Comparison of ENCODE assay signal across 8 mouse cellular contexts in the genomic region with DNA sequence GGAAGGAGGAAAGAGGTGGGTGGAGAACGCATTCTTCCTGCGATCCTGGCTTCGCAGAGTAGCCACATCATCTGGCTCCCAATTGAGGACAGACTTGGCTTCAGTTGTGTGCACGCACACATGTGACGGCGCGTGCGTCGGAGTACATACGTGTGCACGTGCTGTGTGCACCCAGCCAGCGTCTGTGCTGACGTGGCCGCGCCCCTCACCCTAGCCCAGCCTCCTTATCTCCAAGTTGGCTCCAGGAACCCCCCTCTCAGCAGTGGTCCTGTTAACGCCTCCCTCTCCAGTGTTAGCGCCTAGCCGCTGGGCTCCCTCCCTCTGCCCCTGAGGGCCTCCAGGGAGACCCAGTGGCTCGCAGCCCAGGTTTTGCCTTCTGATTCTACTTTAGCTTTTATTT.
DNase-seq lines count a peak whose midpoint lies in the region; ATAC-seq and TF ChIP-seq lines count a peak whose summit lies in the region.

No protein-coding gene starts in this region.

- no peaks in the 10 kb centered on the region for H3K36me3 ChIP-seq in heart, embryonic 13.5 days
- H3K36me3 ChIP-seq in kidney, embryonic 16.5 days (ENCODE audit: insufficient read depth, low read length): no peaks in the 10 kb centered on the region

- H3K4me1 ChIP-seq in heart, embryonic 13.5 days: peaks cover 30% of the 10 kb centered on the region
- H3K4me1 ChIP-seq in kidney, embryonic 16.5 days (ENCODE audit: insufficient read depth, low read length): peaks cover 49% of the 10 kb centered on the region
- H3K4me1 ChIP-seq in lung, adult 2 months (ENCODE audit: control insufficient read depth, insufficient read depth, low read length): peaks cover 3% of the 10 kb centered on the region; the same call in 1 of the 2 replicates

- under 1% methylated on average over 19 of the region's 19 CpGs for WGBS in heart, embryonic 13.5 days
- 2% methylated on average over 19 of the region's 19 CpGs for WGBS in kidney, embryonic 16.5 days
- 5% methylated on average over 19 of the region's 19 CpGs for WGBS in lung, adult 2 months

- no peak for TF ChIP-seq CTCF in lung, adult 2 months (IDR thresholded peaks at IDR 0.05; ENCODE audit: insufficient read depth, low read length)

- no peaks in the 10 kb centered on the region for H3K9me3 ChIP-seq in heart, embryonic 13.5 days
- no peaks in the 10 kb centered on the region for H3K9me3 ChIP-seq in kidney, embryonic 16.5 days (ENCODE audit: low read length)

- TF ChIP-seq POLR2A in lung, adult 2 months (IDR thresholded peaks at IDR 0.05; ENCODE audit: borderline replicate concordance, extremely low read depth, low read depth, low read length): peak; percentile 34; the same call in 1 of the 2 replicates

- H3K27me3 ChIP-seq in heart, embryonic 13.5 days (replicated peaks): peaks cover 33% of the 10 kb centered on the region
- H3K27me3 ChIP-seq in kidney, embryonic 16.5 days (ENCODE audit: insufficient read depth, low read length): peaks cover 4% of the 10 kb centered on the region; the same call in 1 of the 2 replicates

- peak overlapping the region; percentile 88 for H3K27ac ChIP-seq in heart, embryonic 13.5 days (replicated peaks)
- peak overlapping the region; percentile 73 for H3K27ac ChIP-seq in kidney, embryonic 16.5 days (ENCODE audit: low read length)

- 0 out of 2 replicates have a peak, but pooled peaks have one; percentile 45 for ATAC-seq in heart, embryonic 13.5 days (ENCODE audit: extremely low read depth, insufficient number of reproducible peaks, low FRiP score, low TSS enrichment)
- peak; percentile 76 for ATAC-seq in kidney, embryonic 16.5 days (ENCODE audit: low FRiP score, low TSS enrichment)
- no peak for ATAC-seq in erythroblast, adult 5-6 weeks (replicated peaks; ENCODE audit: low FRiP score, poor library complexity, severe bottlenecking)

- H3K4me3 ChIP-seq in heart, embryonic 13.5 days: peak overlapping the region; percentile 33
- H3K4me3 ChIP-seq in kidney, embryonic 16.5 days (ENCODE audit: low read length): peak overlapping the region; percentile 29
- H3K4me3 ChIP-seq in lung, adult 2 months (replicated peaks; ENCODE audit: extremely low read depth, low read depth, low read length): peak overlapping the region; percentile 35

- DNase-seq in brain, embryonic 18.5 days (ENCODE audit: low read depth, low spot score): peak; percentile 43
- DNase-seq in fibroblast of lung, adult 2 months (ENCODE audit: low read depth): peak; percentile 82
- DNase-seq in lung, adult 2 months: peak; percentile 28
- DNase-seq in ovary, postnatal 10 days (ENCODE audit: low spot score): peak; percentile 69
- DNase-seq in spleen, adult 18-20 months: no peak

- peak overlapping the region; percentile 66 for H3K4me2 ChIP-seq in heart, embryonic 13.5 days
- H3K4me2 ChIP-seq in kidney, embryonic 16.5 days (replicated peaks; ENCODE audit: low read depth, low read length): peak overlapping the region; percentile 56

- H3K9ac ChIP-seq in heart, embryonic 13.5 days: peak overlapping the region; percentile 67
- peak overlapping the region; percentile 49 for H3K9ac ChIP-seq in kidney, embryonic 16.5 days (replicated peaks; ENCODE audit: low read length)

Comparison
In these comparisons a context has a peak if more than half of its experiments do, and no peak if none do; other contexts are left out.
1. DNase-seq: peak in brain, embryonic 18.5 days (single experiment), fibroblast of lung, adult 2 months (single experiment), lung, adult 2 months (single experiment) and ovary, postnatal 10 days (single experiment); none in spleen, adult 18-20 months (0 of 2).
2. Peak in every context shown above with its lines, with median percentiles within 50 percentile points of each other: H3K4me3 ChIP-seq.